Mouse (Mus musculus) megakaryocyte, embryonic 14.5 days (primary cell): Measurements from ENCODE around the gene Paqr3.

Source experiments
- FLI1 ChIP-seq: IDR thresholded peaks from 2 replicates; pipeline ENCODE4 v1.6.1; 2012; ENCODE audit warnings: low read length, inconsistent platforms, mixed read lengths
- GATA1 ChIP-seq: IDR thresholded peaks from 3 replicates; pipeline ENCODE4 v1.6.1; 2012; ENCODE audit warnings: mixed read lengths, low read length, inconsistent platforms, borderline replicate concordance

DNA sequence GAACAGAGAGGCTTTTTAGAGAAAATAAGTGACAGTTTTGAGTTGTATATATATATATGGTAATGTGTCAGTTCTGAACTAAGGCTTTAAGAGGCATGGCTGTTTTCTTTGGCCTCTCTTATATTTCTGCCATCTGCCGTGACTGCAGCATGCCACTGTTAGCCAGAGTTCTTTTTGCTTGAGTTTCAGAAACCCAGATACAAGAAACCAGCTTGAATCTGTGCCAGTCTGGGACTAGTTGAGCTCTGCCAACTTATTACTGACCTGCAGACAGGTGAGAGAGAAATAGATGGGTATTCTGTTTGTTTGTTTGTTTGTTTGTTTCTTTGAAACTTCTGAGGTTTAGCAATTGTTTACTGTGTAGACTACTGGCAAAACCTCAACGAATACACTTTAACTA, 23.9 kb upstream of the Paqr3 start:
- TF ChIP-seq GATA1 (no peak), FLI1 (no peak)
